Mouse (Mus musculus) brown adipose tissue, adult 24 weeks (tissue): ENCODE results near the gene Znrf2. TPM values are rescaled to one million over a fixed set of nuclear protein-coding genes. Genes with fewer than 3 reads are reported as not detected.

ENCODE experiments used
- H3K27ac ChIP-seq: fragments of 200-500 bp; replicated peaks from 2 replicates; pipeline ENCODE4 v1.5.1; 2012; ENCODE audit warnings: low read depth, mild to moderate bottlenecking, low read length
- H3K4me1 ChIP-seq: fragments of 200-500 bp; 2 replicates; pipeline ENCODE4 v1.6.1; 2012; ENCODE audit warnings: low read length, mixed read lengths; ENCODE audit not compliant: control insufficient read depth, insufficient read depth, insufficient read length
- H3K4me3 ChIP-seq: fragments of 200-500 bp; 2 replicates; pipeline ENCODE4 v1.5.1; 2012; ENCODE audit warnings: low read depth, mild to moderate bottlenecking, low read length, moderate library complexity; ENCODE audit not compliant: insufficient read depth
- polyA plus RNA-seq: library from polyadenylated mRNA; stranded (reverse); fragments of >200 nt; gene quantifications from 2 replicates; pipeline ENCODE4 v1.2.4, GENCODE M21; 2012; ENCODE audit not compliant: missing spikeins, insufficient read depth, insufficient read length

Gene Znrf2
- polyA plus RNA-seq, 1 experiment: 40.8 TPM

- H3K4me1 ChIP-seq: no peaks in the 10 kb centered on the region
- no peak overlapping the region for H3K27ac ChIP-seq
- no peak overlapping the region for H3K4me3 ChIP-seq
These were observed 83.5 kb downstream of the Znrf2 start for GRCm38 (mm10) chr6:54900256-54900655.

GRCm38 (mm10) chr6:54902547-54902946 lies 85.8 kb downstream of the Znrf2 start:
- Histone ChIP-seq H3K4me1 (no peaks in the 10 kb centered on the region), H3K27ac (no peak overlapping the region)

GRCm38 (mm10) chr6:54906053-54907040 lies 89.6 kb downstream of the Znrf2 start:
- Histone ChIP-seq H3K4me3 (no peak overlapping the region), H3K27ac (no peak overlapping the region), H3K4me1 (no peaks in the 10 kb centered on the region)

More at GRCm38 (mm10) chr6:54902547-54902946, 85.8 kb downstream of the Znrf2 start:
- H3K4me3 ChIP-seq: no peak overlapping the region

GRCm38 (mm10) chr6:54914977-54915376 lies 98.3 kb downstream of the Znrf2 start:
- no peaks in the 10 kb centered on the region for H3K4me1 ChIP-seq
- H3K4me3 ChIP-seq: no peak overlapping the region
- H3K27ac ChIP-seq: no peak overlapping the region

- Histone ChIP-seq H3K4me3 (no peak overlapping the region), H3K4me1 (no peaks in the 10 kb centered on the region), H3K27ac (no peak overlapping the region)
These were observed 99.4 kb downstream of the Znrf2 start for GRCm38 (mm10) chr6:54916163-54916562.

- H3K4me3 ChIP-seq: no peak overlapping the region
- H3K4me1 ChIP-seq: no peaks in the 10 kb centered on the region
- H3K27ac ChIP-seq: no peak overlapping the region
These were observed 100.2 kb downstream of the Znrf2 start for GRCm38 (mm10) chr6:54916941-54917340.

- Histone ChIP-seq H3K4me1 (no peaks in the 10 kb centered on the region), H3K27ac (no peak overlapping the region), H3K4me3 (no peak overlapping the region)
These were observed 100.8 kb downstream of the Znrf2 start for GRCm38 (mm10) chr6:54917523-54917922.

GRCm38 (mm10) chr6:54918521-54918920 lies 101.8 kb downstream of the Znrf2 start:
- Histone ChIP-seq H3K4me3 (no peak overlapping the region), H3K4me1 (no peaks in the 10 kb centered on the region), H3K27ac (no peak overlapping the region)

GRCm38 (mm10) chr6:54924538-54924937 lies 107.8 kb downstream of the Znrf2 start:
- H3K4me3 ChIP-seq: no peak overlapping the region
- H3K4me1 ChIP-seq: no peaks in the 10 kb centered on the region
- H3K27ac ChIP-seq: no peak overlapping the region

GRCm38 (mm10) chr6:54925736-54926440 lies 109.2 kb downstream of the Znrf2 start:
- Histone ChIP-seq H3K27ac (no peak overlapping the region), H3K4me3 (no peak overlapping the region), H3K4me1 (no peaks in the 10 kb centered on the region)

GRCm38 (mm10) chr6:54926899-54927298 lies 110.2 kb downstream of the Znrf2 start:
- Histone ChIP-seq H3K4me1 (no peaks in the 10 kb centered on the region), H3K4me3 (no peak overlapping the region), H3K27ac (no peak overlapping the region)

GRCm38 (mm10) chr6:54927946-54928345 lies 111.2 kb downstream of the Znrf2 start:
- Histone ChIP-seq H3K4me3 (no peak overlapping the region), H3K4me1 (no peaks in the 10 kb centered on the region), H3K27ac (no peak overlapping the region)

GRCm38 (mm10) chr6:54931641-54932040 lies 114.9 kb downstream of the Znrf2 start:
- H3K4me1 ChIP-seq: peaks cover 11% of the 10 kb centered on the region; the same call in 1 of the 2 replicates
- no peak overlapping the region for H3K27ac ChIP-seq

GRCm38 (mm10) chr6:54932526-54932925 lies 115.8 kb downstream of the Znrf2 start:
- no peak overlapping the region for H3K27ac ChIP-seq
- peaks cover 11% of the 10 kb centered on the region; the same call in 1 of the 2 replicates for H3K4me1 ChIP-seq
- H3K4me3 ChIP-seq: no peak overlapping the region

More at GRCm38 (mm10) chr6:54931641-54932040, 114.9 kb downstream of the Znrf2 start:
- no peak overlapping the region for H3K4me3 ChIP-seq

GRCm38 (mm10) chr6:54933216-54933615 lies 116.5 kb downstream of the Znrf2 start:
- Histone ChIP-seq H3K4me3 (no peak overlapping the region), H3K27ac (peak overlapping the region; percentile 35; the same call in 1 of the 2 replicates), H3K4me1 (peaks cover 11% of the 10 kb centered on the region; the same call in 1 of the 2 replicates)
